Mouse (Mus musculus): ENCODE measurements around the gene Rab29.
"Not testable (repeated sequence)": the region's sequence is repeated elsewhere in the genome, so short reads cannot be mapped to it uniquely, and the experiment has no call there.

Rab29 gene

GRCm38 (mm10) chr1:131866304-131866999 lies 572 bp upstream of the Rab29 start:
- DNase-seq: no peak

- no peak for DNase-seq
Measured at GRCm38 (mm10) chr1:131867946-131868290, 894 bp downstream of the Rab29 start.

GRCm38 (mm10) chr1:131869561-131869960 lies 2.5 kb downstream of the Rab29 start:
- DNase-seq: no peak

DNA sequence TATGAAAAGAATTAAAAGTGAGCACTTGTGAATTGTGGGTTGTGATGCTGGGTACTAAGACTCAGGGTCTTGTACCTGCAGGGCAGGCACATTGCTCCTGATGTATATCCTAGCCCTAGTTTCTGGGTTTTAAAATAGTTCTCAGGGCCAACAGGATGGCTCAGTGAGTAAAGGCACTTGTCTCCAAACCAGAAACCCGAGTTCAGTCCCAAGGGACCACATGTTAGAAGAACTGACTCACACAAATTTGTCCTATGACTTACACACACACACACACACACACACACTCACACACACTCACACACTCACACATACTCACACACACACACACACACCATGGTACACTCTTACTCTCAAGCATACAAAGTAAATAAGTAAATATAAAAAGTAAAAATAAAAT lies 5.8 kb downstream of the Rab29 start:
- DNase-seq: no peak

DNA sequence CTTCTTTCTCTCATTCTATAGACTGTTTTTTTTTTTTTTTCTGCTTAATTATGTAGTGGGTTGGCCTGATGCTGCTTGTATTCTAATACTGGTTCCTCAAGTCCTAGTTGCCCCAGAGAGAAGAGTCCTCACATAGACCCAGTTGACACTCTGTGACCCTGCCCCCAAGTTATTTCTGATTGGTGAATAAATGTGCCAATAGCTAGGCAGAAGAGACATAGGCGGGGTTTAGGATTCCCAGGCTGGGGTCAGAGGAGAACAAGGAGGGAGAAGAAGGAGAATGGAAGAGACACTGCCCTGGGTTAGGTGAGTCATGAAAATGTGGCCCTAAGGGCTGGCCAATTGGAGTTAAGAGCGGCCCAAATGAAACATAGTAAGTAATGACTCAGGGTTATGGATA lies 12.8 kb downstream of the Rab29 start:
- DNase-seq: no peak

DNA sequence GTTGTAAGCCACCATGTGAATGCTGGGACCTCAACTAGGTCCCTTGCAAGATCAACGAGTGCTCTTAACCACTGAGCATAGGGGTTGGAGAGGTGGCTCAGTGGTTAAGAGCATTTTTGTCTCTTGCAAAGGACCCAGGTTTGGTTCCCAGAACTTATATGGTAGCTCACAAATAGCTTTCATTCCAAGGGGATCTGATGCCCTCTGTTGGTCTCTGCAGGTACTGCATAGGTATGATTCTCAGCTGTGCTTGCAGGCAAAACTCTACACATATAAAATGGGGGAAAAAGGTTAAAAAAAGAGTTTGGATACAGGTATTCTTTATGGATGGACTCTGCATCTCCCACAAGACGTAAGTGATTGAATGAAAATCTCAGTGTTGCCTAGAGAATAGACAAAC lies 15.8 kb downstream of the Rab29 start:
- no peak for DNase-seq

DNA sequence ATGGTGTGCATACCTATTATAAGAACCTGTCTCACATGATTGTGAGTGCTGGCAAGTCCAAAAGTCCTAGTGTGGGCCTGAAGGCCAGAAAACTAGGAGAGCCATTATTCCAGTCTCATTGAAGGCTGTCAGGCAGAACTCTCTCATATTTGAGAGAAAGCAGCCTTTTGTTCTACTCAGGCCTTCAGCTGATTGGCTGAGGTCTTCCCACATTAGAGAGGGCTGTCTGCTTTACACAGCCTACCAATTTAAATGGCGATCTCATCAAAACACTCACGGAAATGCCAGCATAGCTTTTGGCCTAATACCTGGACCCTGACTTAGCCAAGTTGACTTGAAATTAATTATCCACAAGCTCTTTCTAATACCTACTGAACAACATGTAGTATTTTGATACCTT lies 19.1 kb downstream of the Rab29 start:
- no peak for DNase-seq

DNA sequence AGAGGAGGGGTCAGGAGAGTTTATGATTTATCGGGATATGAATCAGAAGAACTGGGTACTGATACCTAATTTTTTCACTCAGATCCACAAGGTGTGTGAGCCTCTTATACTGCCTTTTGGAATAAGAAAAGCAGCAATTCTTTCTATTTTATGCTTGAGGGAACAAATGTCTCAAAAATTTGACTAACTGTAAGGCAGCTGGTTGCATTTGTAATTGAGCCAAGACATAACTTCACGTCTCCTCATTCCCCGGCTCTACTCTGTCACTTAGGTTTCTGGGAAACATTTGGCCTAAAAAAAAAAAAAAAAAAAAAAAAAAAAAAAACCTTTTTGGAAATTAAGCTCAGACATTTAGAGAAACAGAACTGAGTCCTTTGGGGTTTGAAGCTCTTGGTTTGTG lies 19.6 kb downstream of the Rab29 start:
- DNase-seq: no peak

GRCm38 (mm10) chr1:131890043-131890658 lies 23.1 kb downstream of the Rab29 start:
- no peak for DNase-seq

- no peak for DNase-seq
Measured at GRCm38 (mm10) chr1:131891436-131891835, 24.4 kb downstream of the Rab29 start.

DNA sequence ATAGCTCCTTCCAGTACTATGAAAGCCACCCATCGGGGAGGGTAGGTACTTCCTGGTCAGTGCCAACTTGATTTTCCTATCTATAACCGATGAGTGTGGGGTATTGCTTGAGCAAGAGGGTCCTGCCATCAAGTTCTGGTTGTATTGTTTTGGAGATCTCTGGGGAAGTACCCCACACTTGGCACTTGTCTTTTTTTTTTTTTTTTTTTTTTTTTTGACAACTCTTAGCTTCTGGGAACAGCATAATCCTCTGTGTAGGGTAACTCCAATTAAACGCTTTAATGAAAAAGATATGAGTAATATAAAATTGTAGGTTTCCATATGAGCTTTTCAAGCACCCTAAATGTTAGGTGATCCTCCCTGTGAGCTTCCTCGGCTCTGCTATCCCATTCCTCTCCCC lies 35.7 kb downstream of the Rab29 start:
- DNase-seq: no peak

DNA sequence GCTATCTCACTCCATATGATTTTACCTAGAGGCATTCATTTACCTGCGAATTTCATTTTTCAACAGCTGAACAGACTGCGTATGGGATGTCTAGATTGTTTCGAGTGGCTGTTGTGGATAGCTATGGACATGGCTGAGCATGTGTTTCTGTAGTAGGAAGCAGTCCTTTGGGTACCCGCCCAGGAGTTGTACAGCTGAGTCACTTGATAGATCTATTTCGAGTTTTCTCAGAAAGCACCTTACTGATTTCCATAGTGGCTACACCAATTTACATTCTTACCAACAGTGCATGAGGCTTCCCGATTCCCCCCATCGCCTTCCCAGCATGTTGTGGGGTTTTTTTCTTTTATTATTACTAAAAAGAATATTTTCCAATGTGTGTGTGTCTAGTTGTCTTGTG lies 36.2 kb downstream of the Rab29 start:
- no peak for DNase-seq

DNA sequence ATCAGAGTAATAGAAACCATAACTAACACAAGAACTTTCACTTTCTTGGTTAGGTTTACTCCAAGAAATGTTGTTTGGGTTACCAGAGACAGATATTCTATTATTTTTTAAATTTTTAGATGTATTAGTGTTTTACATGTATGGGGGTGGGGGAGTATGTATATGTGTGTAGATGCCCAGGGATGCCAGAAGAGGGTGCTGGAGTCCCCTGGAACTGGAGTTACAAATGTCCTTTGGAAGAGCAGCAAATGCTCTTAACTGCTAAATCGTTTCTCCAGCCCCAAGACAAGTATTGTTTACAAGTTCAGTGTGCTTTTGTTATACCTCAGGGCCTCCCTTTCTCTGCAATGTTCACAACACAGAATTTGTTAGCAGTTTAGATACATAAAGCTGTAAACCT lies 38.5 kb downstream of the Rab29 start:
- no peak for DNase-seq

DNA sequence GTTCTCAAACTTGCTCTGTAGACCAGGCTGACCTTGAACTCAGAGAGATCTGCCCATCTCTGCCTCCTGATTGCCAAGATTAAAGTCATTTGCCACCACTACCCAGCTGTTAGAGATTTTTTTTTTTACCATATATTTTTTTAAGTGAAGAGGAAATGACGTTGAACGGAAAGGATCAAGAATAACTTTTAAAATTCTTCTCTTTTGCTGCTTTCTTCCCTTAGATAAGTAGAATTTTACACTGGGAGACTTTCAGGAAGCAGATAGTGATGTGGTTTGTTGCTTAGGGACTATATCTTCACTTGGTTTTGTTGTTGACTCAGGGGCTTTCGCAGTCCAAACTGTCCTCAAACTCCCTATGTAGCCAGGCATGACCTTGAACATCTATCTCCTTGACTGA lies 41.4 kb downstream of the Rab29 start:
- no peak for DNase-seq

DNA sequence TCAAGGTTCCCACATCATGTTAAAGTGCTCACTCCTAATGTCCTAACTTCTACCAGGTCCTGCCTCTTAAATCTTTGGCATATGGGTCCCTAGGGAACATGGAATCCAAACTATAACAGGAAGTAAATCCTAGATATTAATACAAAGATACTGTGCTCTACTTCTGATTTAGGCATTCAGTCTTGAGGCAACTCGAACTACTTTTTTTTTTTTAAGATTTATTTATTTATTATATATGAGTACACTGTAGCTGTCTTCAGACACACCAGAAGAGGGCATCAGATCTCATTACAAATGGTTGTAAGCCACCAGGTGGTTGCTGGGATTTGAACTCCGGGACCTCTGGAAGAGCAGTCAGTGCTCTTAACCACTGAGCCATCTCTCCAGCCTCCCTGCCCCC lies 42.2 kb downstream of the Rab29 start:
- not testable (repeated sequence) for DNase-seq

DNA sequence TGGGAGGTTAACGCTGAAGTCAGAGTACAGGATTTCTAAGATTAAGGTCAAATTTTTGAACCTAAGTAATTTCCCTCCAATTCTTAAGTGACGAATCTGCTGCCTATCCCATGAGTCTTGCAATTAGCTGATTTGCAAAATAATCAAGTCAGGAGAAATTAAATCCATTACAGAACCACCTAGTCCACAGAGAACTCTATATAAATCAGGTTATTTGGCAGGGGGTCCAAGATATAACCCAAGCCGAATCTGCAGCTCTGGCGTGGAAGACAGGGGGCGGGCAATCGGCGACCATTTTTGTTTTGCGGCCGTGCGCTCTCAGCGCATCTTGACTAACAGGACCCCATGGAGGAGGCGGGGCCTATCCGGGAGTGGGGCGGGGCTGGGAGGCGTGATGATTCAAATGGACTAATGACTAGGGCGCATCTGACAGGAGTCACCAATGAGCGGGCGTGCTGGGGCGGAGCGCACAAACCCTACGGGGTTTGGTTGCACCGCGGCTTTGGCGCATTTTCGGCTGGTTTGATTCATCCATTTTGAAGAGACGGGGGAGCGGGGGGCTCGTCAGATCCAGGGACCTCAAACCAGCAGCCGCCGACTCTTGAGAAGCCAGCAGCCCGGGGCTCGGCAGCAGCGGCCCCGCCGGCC lies 43.1 kb downstream of the Rab29 start, which contains the start of gene Nucks1:
Nucks1 (plus strand) TSS at position 534 of the 648 bp plus-strand sequence.
- peak; percentile 99 for DNase-seq

DNA sequence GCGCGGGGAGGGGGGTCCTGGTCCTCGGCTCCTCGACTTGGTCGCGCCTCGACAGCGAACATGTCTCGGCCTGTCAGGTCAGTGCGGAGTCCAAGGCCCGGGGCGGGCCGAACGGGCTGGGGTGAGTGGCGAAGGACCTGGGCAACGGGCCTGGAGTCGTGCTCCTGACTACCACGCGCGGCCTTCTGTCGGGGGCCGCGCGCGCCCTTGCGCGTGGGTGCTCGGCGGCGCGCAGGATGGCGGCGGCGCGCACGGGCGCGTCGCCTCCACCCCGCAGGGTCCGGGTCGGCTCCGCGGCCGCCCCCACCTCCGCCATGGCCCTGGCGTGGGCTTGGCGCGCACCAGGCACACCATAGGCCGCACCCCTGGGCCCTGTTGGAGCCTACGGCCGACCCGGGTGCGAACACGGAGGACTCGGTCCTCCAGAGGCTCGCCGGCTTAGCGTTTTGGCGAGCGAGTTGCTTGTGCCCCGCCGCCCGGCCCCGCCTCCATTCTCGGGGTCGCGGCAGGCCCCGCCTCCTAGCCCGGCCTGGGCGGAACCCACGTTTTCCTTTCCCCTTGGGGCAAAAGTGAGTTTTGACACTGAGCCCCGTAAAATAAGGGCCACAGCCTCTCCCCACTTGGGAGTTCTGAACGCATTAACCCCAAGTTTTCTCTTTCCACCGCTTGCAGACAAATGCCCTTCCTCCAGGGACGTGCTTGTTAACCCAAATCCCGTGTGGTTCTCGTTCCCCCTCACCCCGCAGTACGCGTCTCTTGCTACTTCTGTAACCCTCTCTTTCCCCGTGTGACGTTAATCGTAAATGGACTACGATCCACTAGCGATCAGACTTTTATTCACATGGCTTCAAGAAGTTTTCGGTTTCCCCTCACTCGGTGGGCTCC lies 43.9 kb downstream of the Rab29 start:
- peak; percentile 62 for DNase-seq

GRCm38 (mm10) chr1:131917634-131918033 lies 50.6 kb downstream of the Rab29 start:
- DNase-seq: no peak

- DNase-seq: no peak
Measured at GRCm38 (mm10) chr1:131919052-131919451, 52.0 kb downstream of the Rab29 start.

DNA sequence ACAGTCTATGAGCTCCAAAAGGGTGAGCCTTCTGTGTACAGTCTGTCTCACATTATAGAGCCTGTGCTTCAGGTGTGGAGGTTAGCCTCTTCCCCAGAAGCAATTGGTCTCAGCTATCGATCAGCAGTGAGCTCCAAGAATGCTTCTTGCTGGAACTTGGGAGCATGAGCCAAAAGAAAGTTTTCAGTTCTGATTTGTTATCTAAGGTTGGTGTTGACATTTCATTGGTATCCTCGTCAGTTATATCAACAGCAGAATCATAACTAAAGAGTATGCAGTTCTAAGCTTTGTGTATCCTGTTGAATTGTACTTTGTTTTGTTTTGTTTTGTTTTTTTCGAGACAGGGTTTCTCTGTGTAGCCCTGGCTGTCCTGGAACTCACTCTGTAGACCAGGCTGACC lies 55.1 kb downstream of the Rab29 start:
- no peak for DNase-seq

Data from right cerebral cortex, adult 18-20 months (tissue).